Mouse (Mus musculus) heart, adult 2 months (tissue): ENCODE results near the gene C2cd5. TPM values are rescaled to one million over a fixed set of nuclear protein-coding genes. Genes with fewer than 3 reads are reported as not detected.
A peak's percentile ranks its signal among the peaks of the same experiment; 100 is the strongest.
"Not testable (repeated sequence)": the region's sequence is repeated elsewhere in the genome, so short reads cannot be mapped to it uniquely, and the experiment has no call there.

Experiments used
- DNase-seq, 2 experiments: peaks; one replicate each; pipeline ENCODE4 v3.0.0; 2021
- H3K27ac ChIP-seq: fragments of 200-600 bp; 2 replicates; pipeline ENCODE4 v1.8.1; 2022
- H3K27me3 ChIP-seq: fragments of 200-500 bp; 2 replicates; pipeline ENCODE4 v1.6.1; 2012; ENCODE audit warnings: mild to moderate bottlenecking, low read length, inconsistent platforms, mixed read lengths; ENCODE audit not compliant: control insufficient read depth, insufficient read depth
- H3K36me3 ChIP-seq: fragments of 200-500 bp; 2 replicates; pipeline ENCODE4 v1.6.1; 2012; ENCODE audit warnings: low read length, inconsistent platforms; ENCODE audit not compliant: control insufficient read depth, insufficient read depth
- H3K4me1 ChIP-seq: fragments of 200-500 bp; 2 replicates; pipeline ENCODE4 v1.6.1; 2011; ENCODE audit warnings: low read length; ENCODE audit not compliant: control insufficient read depth, insufficient read depth
- H3K4me3 ChIP-seq: fragments of 200-600 bp; 2 replicates; pipeline ENCODE4 v1.8.1; 2022
- H3K79me2 ChIP-seq: fragments of 200-500 bp; replicated peaks from 2 replicates; pipeline ENCODE4 v1.6.1; 2012; ENCODE audit warnings: mild to moderate bottlenecking, inconsistent platforms, low read length, moderate library complexity, mixed read lengths; ENCODE audit not compliant: control insufficient read depth, insufficient read depth
- H3K9ac ChIP-seq: fragments of 200-500 bp; 2 replicates; pipeline ENCODE4 v1.6.1; 2012; ENCODE audit warnings: low read depth, mild to moderate bottlenecking, control low read depth, inconsistent platforms, low read length, mixed read lengths
- CTCF ChIP-seq: fragments of 200-600 bp; IDR thresholded peaks from 2 replicates; pipeline ENCODE4 v1.8.1; 2022; ENCODE audit warnings: antibody characterized with exemption, mild to moderate bottlenecking, moderate library complexity
- EP300 ChIP-seq: fragments of 200-500 bp; IDR thresholded peaks from 2 replicates; pipeline ENCODE4 v1.6.1; 2011; ENCODE audit warnings: low read depth, low read length, control low read depth; ENCODE audit not compliant: insufficient read depth
- POLR2A ChIP-seq: fragments of 200-500 bp; IDR thresholded peaks from 2 replicates; pipeline ENCODE4 v1.6.1; 2011; ENCODE audit warnings: mild to moderate bottlenecking, low read depth, low read length, control low read depth; ENCODE audit not compliant: insufficient read depth
- WGBS: fragments of 180-500 bp; shearing (Covaris S2); methylation state at CpG from one replicate; pipeline ENCODE4 v1.1.7; 2018; 5-methylcytosine and 5-hydroxymethylcytosine counted together
- intact Hi-C: fragments of 180-260 bp; cut with DNase I; formaldehyde crosslinking; loops from one replicate; pipeline ENCODE4 v1.15.1; 2025
- polyA plus RNA-seq: library from polyadenylated mRNA; depleted of rRNA; stranded (reverse); fragments of >200 nt; gene quantifications from 2 replicates; pipeline ENCODE4 v1.2.3, GENCODE M21; 2012
- total RNA-seq, 2 experiments: library from RNA; stranded (reverse); gene quantifications; 2 replicates each; pipeline ENCODE4 v1.2.3; 2021

C2cd5 gene
- total and polyA plus RNA-seq, 3 experiments: 8.6 to 10.7 (median 9.9) TPM

DNA sequence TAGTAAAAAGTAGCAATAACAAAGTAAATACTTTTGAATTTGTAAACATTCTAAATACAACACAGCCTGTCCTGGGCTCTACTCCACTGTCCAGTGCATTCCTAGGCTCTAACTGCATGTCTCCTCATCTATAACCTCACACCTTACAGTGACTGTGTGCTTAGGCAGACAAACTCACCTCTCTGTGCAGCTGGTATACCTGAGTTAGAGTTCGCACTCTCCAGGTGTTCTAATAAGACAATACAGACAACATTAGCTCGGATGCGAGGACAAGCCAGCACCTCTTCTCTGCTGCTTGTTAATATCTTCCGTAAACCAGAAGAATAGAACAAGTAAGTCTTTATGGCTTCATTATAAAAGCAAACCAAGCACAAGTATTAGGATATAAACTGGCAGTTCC, 79.8 kb downstream of the C2cd5 start:
- DNase-seq: no peak
- Histone ChIP-seq H3K27ac (no peak overlapping the region), H3K27me3 (no peaks in the 10 kb centered on the region), H3K4me3 (no peak overlapping the region), H3K4me1 (no peaks in the 10 kb centered on the region), H3K79me2 (no peaks in the 10 kb centered on the region), H3K36me3 (no peaks in the 10 kb centered on the region), H3K9ac (no peak overlapping the region)
- WGBS: 97% methylated on average over 4 of the region's 4 CpGs
- TF ChIP-seq EP300 (no peak), CTCF (no peak), POLR2A (no peak)
- intact Hi-C loops: no loop called here

DNA sequence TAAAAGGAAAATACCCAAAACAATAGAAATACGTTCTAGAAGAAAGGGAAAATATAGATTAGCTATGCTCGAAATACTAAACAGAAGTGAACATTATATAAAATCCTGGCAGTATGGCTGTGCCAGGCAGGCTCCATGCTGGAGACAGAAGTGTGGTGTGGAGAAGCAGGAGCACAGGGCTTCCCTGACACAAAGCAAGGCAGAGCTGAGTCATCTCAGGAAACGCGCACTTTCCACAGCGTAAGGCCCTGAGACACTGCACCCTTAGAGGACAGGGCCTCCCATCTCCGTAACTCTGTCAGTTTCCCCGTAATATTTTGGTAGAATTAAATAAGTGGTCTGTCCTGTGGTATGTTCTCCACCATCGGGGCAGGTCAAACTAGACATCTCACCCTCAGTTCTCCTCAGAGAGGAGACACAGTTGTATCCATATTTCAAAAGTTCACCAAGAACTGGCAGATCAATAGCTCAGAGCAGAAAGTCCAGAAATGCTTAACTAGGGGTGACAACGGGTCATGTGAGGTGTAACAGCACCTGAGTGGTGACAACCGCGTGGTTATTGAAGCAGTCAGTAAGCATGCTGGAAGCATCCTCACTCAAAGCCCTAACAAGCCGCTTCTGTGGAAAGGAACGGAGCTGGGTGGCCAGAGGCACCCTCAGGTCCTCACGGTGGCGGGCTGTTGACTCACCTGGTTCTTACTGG, 87.3 kb downstream of the C2cd5 start:
- H3K9ac ChIP-seq: no peak overlapping the region
- H3K27me3 ChIP-seq: no peaks in the 10 kb centered on the region
- WGBS: 83% methylated on average over 15 of the region's 15 CpGs
- no peak for DNase-seq
- H3K4me3 ChIP-seq: no peak overlapping the region
- no peaks in the 10 kb centered on the region for H3K79me2 ChIP-seq
- no peak overlapping the region for H3K27ac ChIP-seq
- no peaks in the 10 kb centered on the region for H3K36me3 ChIP-seq
- intact Hi-C loops: no loop called here
- 0 out of 2 replicates have a peak, but pooled peaks cover 1% of the 10 kb centered on the region for H3K4me1 ChIP-seq
- TF ChIP-seq CTCF (no peak), POLR2A (no peak), EP300 (no peak)

DNA sequence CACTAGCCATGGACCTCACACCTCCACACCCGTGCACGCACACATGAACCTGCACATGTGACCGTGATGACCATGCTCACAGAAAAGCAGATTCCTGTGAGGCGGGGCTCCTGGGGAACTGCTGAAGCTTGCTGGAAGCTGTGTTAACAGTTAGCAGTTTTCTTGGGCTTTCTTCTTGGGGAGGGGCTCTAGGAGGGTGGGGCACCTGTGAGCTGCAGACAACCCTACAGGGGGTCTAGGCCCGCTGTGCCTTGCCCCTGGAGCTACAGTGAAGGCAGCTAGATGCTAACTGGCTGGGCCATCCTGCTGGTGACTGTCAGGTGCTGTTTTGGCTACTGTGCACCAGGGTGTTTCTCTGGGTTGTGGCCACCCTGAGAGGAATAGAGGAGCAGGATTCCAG, 91.1 kb downstream of the C2cd5 start:
- Histone ChIP-seq H3K9ac (no peak overlapping the region), H3K4me3 (no peak overlapping the region), H3K27me3 (no peaks in the 10 kb centered on the region), H3K79me2 (no peaks in the 10 kb centered on the region), H3K36me3 (no peaks in the 10 kb centered on the region), H3K27ac (no peak overlapping the region), H3K4me1 (0 out of 2 replicates have a peak, but pooled peaks cover 1% of the 10 kb centered on the region)
- intact Hi-C loops: no loop called here
- WGBS: 88% methylated on average over 5 of the region's 5 CpGs
- TF ChIP-seq POLR2A: no peak
- TF ChIP-seq EP300: no peak
- TF ChIP-seq CTCF: no peak
- no peak for DNase-seq

DNA sequence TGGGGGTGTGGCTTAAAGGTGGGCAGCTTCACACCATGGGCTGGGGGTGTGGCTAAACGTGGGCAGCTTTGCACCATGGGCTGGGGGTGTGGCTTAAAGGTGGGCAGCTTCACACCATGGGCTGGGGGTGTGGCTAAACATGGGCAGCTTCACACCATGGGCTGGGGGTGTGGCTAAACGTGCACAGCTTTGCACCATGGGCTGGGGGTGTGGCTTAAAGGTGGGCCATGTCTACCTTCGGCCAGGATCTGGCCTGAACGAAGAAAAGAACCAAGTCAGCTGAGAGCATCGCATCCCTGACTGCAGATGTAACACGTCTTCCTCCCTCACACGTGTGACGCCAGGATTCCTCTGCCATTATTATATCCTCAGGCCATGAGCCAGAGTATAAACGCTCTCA, 94.7 kb downstream of the C2cd5 start:
- DNase-seq: peak in 1 of 2 experiments; percentile 6
- H3K27ac ChIP-seq, H3K4me1 ChIP-seq, H3K27me3 ChIP-seq, H3K79me2 ChIP-seq, H3K9ac ChIP-seq, H3K36me3 ChIP-seq, intact Hi-C loops, H3K4me3 ChIP-seq: not testable (repeated sequence)
- WGBS: 90% methylated on average over 9 of the region's 9 CpGs

DNA sequence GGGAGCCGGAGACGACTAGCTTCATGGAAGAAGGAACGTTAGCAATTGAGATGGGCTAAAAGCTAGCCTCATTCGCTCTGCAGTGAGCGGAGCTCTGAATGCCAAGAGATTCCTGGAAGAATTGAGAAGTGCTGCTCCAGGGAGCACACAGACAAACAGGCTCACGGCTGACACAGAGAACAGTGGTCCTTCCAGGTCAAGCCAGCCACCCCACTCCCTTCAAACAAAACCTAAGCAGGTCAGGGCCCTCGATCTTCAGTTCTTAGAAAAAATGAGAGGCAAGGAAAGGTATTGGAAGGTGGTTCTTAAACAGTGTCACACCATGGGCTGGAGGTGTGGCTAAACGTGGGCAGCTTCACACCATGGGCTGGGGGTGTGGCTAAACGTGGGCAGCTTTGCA, 95.1 kb downstream of the C2cd5 start:
- no peak for DNase-seq
- H3K9ac ChIP-seq: no peak overlapping the region
- intact Hi-C loops: no loop called here
- no peak overlapping the region for H3K27ac ChIP-seq
- H3K36me3 ChIP-seq: no peaks in the 10 kb centered on the region
- no peaks in the 10 kb centered on the region for H3K79me2 ChIP-seq
- TF ChIP-seq EP300 (no peak), POLR2A (no peak), CTCF (no peak)
- no peak overlapping the region for H3K4me3 ChIP-seq
- no peaks in the 10 kb centered on the region for H3K4me1 ChIP-seq
- no peaks in the 10 kb centered on the region for H3K27me3 ChIP-seq
- WGBS: 79% methylated on average over 9 of the region's 9 CpGs

DNA sequence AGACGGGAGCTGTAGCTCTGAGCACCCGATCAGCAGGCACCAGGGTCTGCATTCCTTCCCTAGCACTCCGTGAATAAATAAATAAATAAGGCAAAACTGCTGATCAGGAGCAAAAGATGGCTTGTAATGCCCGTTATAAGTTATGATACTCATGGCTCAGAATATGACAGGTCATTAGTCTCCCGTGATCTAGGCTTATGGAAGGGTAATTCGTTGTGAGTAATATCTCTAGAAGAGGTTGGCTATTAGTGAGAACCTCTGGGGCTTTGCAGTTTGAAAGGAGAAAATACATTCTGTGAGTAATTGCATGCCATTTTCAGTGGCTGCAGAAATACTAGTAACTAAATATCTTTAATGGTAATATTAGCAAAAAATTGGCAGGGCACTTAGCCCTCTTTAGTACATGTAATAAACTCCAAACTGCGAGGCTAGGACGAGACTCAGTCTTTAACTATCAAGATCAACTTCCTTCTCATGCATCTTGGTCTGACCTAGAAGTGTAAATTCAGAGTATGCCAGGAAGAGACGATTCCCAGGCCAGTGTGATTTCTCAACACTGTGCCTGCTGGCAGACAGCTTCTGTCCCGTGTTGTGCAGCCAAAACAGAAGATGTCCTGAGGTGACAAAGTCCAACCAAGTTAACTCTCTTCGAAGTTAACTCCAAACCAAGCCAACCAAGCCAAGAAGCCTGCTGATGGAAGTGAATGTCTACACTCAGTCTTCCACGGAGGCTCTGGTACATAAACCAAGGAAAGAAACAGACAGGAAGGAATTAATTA, 101.5 kb downstream of the C2cd5 start:
- no peaks in the 10 kb centered on the region for H3K27me3 ChIP-seq
- no peaks in the 10 kb centered on the region for H3K36me3 ChIP-seq
- peak in 1 of 2 experiments; percentile 45 for DNase-seq
- H3K9ac ChIP-seq: no peak overlapping the region
- TF ChIP-seq POLR2A: no peak
- 0 out of 2 replicates have a peak, but pooled peaks have one; percentile 26 for TF ChIP-seq EP300
- TF ChIP-seq CTCF: no peak
- H3K27ac ChIP-seq: no peak overlapping the region
- no peaks in the 10 kb centered on the region for H3K79me2 ChIP-seq
- no peak overlapping the region for H3K4me3 ChIP-seq
- H3K4me1 ChIP-seq: peaks cover 1% of the 10 kb centered on the region; the same call in 1 of the 2 replicates
- intact Hi-C loops: no loop called here
- 47% methylated on average over 12 of the region's 12 CpGs for WGBS
